ENCODE assay signal across 9 mouse cellular contexts in the genomic region with DNA sequence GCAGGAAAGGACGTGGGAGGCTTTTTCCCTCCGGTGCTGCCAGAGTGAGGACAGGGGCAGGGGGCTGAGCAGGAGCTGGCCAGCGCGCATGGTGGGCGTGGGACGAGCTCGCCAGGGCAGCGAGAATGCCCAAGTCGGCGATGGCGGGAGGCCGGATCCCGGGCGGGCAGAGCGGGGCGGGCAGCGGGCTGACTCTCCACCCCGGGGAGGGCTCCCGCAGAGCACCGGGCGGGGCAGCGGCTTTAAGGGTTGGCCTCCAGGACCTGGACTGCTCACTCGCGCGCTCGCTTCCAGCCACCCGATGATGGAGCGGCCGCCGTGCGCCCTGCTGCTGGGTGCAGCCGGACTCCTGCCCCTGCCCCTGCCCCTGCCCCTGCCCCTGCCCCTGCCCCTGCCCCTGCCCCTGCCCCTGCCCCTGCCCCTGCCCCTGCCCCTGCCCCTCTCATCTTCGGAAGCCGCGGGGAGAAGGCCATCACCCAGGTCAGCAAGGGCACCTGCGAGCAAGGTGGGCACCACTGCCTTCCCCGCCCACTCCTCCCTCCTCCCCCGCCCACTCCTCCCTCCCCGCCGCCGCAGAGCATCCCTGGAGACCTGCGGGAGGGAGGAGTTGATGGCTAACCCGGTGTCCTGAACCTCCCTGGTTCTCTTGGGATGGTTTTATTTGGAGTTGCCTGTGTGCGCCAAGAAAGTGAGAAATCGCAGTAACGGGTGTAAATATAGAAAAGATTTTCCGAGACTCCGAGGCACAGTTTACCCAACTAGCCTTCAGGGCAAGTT. TPM values are rescaled to one million over a fixed set of nuclear protein-coding genes. Genes with fewer than 3 reads are reported as not detected.
A peak's percentile ranks its signal among the peaks of the same experiment; 100 is the strongest.
DNase-seq lines count a peak whose midpoint lies in the region; ATAC-seq lines count a peak whose summit lies in the region.
"Had no signal": no experiment of that assay in that cellular context is flagged by ENCODE, and none has a peak within 500 bp of the region (broad histone marks: within the 10 kb centered on the region; RNA-seq: fewer than 3 reads in every experiment).

No protein-coding gene starts in this region.

- H3K9me3 ChIP-seq in liver, embryonic 13.5 days (replicated peaks): peaks cover 19% of the 10 kb centered on the region; the same call in 1 of the 2 replicates

- H3K9ac ChIP-seq in liver, embryonic 13.5 days: peak overlapping the region; percentile 36; the same call in 1 of the 2 replicates

- peak overlapping the region; percentile 68 for H3K4me2 ChIP-seq in liver, embryonic 13.5 days

- peak; percentile 44 to 73 for DNase-seq in spleen, postnatal 4 days (ENCODE audit: low spot score in 2 of 2)
- no peak for DNase-seq in spleen, postnatal 14 days (ENCODE audit: low spot score in 2 of 2)
- DNase-seq in gastrocnemius, postnatal 25 days: peak; percentile 76
- DNase-seq in induced T-regulatory cell, adult 2 months (ENCODE audit: low read depth): peak; percentile 41
- DNase-seq in liver, embryonic 13.5 days: peak; percentile 42
- peak; percentile 34 for DNase-seq in neural tube, embryonic 10.5 days (ENCODE audit: extremely low spot score, low spot score)
- no peak for DNase-seq in layer of hippocampus, postnatal 10 days (ENCODE audit: low spot score in 2 of 2)
- no peak for DNase-seq in layer of hippocampus, adult 11-12 months (ENCODE audit: low spot score)

- H3K4me3 ChIP-seq in liver, embryonic 13.5 days (replicated peaks): peak overlapping the region; percentile 49

- H3K4me1 ChIP-seq in liver, embryonic 13.5 days (replicated peaks): peaks cover 13% of the 10 kb centered on the region

- H3K27ac ChIP-seq in liver, embryonic 13.5 days: no peak overlapping the region

- WGBS in liver, embryonic 13.5 days (ENCODE audit: insufficient replicate concordance): 6% methylated on average over 40 of the region's 48 CpGs

- H3K36me3 ChIP-seq in liver, embryonic 13.5 days: no peaks in the 10 kb centered on the region

- peaks cover 5% of the 10 kb centered on the region; the same call in 1 of the 2 replicates for H3K27me3 ChIP-seq in liver, embryonic 13.5 days

- ATAC-seq in liver, embryonic 13.5 days (ENCODE audit: low read depth): peak; percentile 81

RNA-seq across cellular contexts. Expression of a gene that starts 45.9 kb away (rescaled TPM):
- total RNA-seq in gastrocnemius, postnatal 25 days (2021): not detected
- not detected in 2 replicates for polyA plus RNA-seq in liver, embryonic 13.5 days (2015; fragmentation: Nextera tagmentation; extraction: Ambion mirVana)
- not detected for total RNA-seq in layer of hippocampus, postnatal 10 days (2021)
- polyA plus RNA-seq: large intestine, adult 2 months had no signal

Comparison
In these comparisons a context has a peak if more than half of its experiments do, and no peak if none do; other contexts are left out.
1. DNase-seq: peak in spleen, postnatal 4 days (2 of 2), gastrocnemius, postnatal 25 days (single experiment), induced T-regulatory cell, adult 2 months (single experiment), liver, embryonic 13.5 days (single experiment) and neural tube, embryonic 10.5 days (single experiment); none in spleen, postnatal 14 days (0 of 2), layer of hippocampus, postnatal 10 days (0 of 2) and layer of hippocampus, adult 11-12 months (single experiment).